Mouse (Mus musculus) kidney, adult 2 months (tissue): ENCODE data around the gene Nell2. TPM values are rescaled to one million over a fixed set of nuclear protein-coding genes. Genes with fewer than 3 reads are reported as not detected.

Experiments used
- DNase-seq: peaks from one replicate; pipeline ENCODE4 v3.0.0; 2021
- H3K27ac ChIP-seq: fragments of 200-500 bp; 2 replicates; pipeline ENCODE4 v1.5.1; 2012; ENCODE audit warnings: low read depth, low read length, control low read depth, inconsistent platforms; ENCODE audit not compliant: insufficient read depth
- H3K27me3 ChIP-seq: fragments of 200-500 bp; replicated peaks from 2 replicates; pipeline ENCODE4 v1.6.1; 2012; ENCODE audit warnings: mild to moderate bottlenecking, moderate library complexity, low read length, inconsistent platforms; ENCODE audit not compliant: control insufficient read depth, insufficient read depth
- H3K36me3 ChIP-seq: fragments of 200-500 bp; 2 replicates; pipeline ENCODE4 v1.6.1; 2012; ENCODE audit warnings: mild to moderate bottlenecking, moderate library complexity, low read length, inconsistent platforms; ENCODE audit not compliant: control insufficient read depth, insufficient read depth
- H3K4me1 ChIP-seq: fragments of 200-500 bp; 2 replicates; pipeline ENCODE4 v1.6.1; 2011; ENCODE audit warnings: low read length; ENCODE audit not compliant: control insufficient read depth, insufficient read depth
- H3K4me3 ChIP-seq: fragments of 200-500 bp; 2 replicates; pipeline ENCODE4 v1.5.1; 2011; ENCODE audit warnings: mild to moderate bottlenecking, low read depth, low read length, control low read depth; ENCODE audit not compliant: insufficient read depth
- CTCF ChIP-seq: fragments of 200-500 bp; conservative IDR thresholded peaks from 2 replicates; pipeline ENCODE4 v1.5.1; 2011; ENCODE audit warnings: low read depth, mild to moderate bottlenecking, control low read depth, low read length, moderate library complexity, mixed read lengths; ENCODE audit not compliant: insufficient read depth, insufficient read length
- POLR2A ChIP-seq: fragments of 200-500 bp; IDR thresholded peaks from one replicate; pipeline ENCODE4 v1.6.1; 2011; ENCODE audit warnings: low read depth, low read length, control low read depth
- WGBS: fragments of 180-500 bp; shearing (Covaris S2); methylation state at CpG from one replicate; pipeline ENCODE4 v1.1.7; 2018; 5-methylcytosine and 5-hydroxymethylcytosine counted together
- polyA plus RNA-seq: library from polyadenylated mRNA; depleted of rRNA; stranded (reverse); fragments of >200 nt; gene quantifications from 2 replicates; pipeline ENCODE4 v1.2.3, GENCODE M21; 2012; rRNA removed

Nell2 gene
- polyA plus RNA-seq, 1 experiment: 0.14 TPM

DNA sequence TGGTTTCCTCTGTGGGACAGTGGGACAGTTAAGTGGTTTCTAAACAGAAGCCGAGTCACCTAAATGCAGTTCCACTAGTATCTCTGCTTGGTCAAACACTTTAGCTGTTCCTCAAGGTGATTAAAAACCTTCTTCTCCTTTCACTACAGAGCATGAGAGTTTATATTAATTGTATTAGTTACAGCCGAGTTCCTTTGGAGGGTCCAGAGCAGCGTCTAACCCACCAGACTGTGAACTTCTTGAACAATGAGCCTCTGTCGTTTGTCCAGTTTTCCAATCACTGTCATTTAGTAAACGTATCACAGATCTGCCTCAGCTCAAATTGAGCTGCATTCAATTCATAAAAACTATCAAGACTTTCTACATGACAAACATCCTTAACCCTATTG is 498.9 kb downstream of the Nell2 start:
- no peaks in the 10 kb centered on the region for H3K4me1 ChIP-seq
- TF ChIP-seq CTCF (no peak), POLR2A (no peak)
- 41% methylated on average over 5 of the region's 5 CpGs for WGBS
- no peaks in the 10 kb centered on the region for H3K36me3 ChIP-seq
- no peaks in the 10 kb centered on the region for H3K27me3 ChIP-seq
- no peak overlapping the region for H3K27ac ChIP-seq
- H3K4me3 ChIP-seq: no peak overlapping the region
- DNase-seq: no peak

DNA sequence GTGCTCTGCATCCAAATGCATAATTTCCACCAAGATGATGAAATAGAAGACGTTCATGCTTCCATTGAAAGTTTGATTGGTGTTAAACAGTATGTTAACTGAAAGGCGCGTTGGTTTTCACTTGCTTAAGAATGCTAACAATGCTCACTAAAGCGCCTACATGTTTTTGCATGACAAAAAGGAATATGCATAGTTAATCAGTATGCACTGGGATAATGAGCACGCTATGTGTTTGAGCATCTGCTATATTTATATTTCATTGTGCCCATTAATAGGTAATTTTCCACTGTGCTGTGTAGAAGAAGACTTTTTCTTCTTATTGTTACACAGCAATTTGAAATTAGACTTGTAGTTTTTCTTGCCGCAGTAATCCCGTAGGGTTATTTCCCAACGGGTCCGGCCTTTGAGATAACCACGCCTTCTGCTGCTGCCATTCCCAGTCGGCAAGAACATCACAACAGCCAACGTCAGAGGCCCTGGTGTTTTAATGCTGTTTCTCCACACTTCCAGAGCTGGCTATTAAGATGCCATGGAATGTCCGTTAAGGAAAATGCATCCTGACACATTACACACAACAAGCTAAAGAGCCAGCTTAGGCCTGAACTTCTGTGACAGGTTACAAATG is 499.4 kb downstream of the Nell2 start:
- no peak for DNase-seq
- WGBS: 83% methylated on average over 13 of the region's 13 CpGs
- no peak overlapping the region for H3K4me3 ChIP-seq
- no peak overlapping the region for H3K27ac ChIP-seq
- H3K27me3 ChIP-seq: no peaks in the 10 kb centered on the region
- H3K36me3 ChIP-seq: no peaks in the 10 kb centered on the region
- no peaks in the 10 kb centered on the region for H3K4me1 ChIP-seq
- TF ChIP-seq CTCF (no peak), POLR2A (no peak)

Other genes with a start within 250 kb of the Nell2 start
- not detected in 2 replicates for gene Dbx2, start 127.4 kb upstream of the Nell2 start, polyA plus RNA-seq